In genomic region chr2:35889776-35890175, GRCm38 (mm10) we compare ENCODE assay signal across 21 mouse cellular contexts.
"Had no signal": no experiment of that assay in that cellular context is flagged by ENCODE, and none has a peak within 500 bp of the region (broad histone marks: within the 10 kb centered on the region; RNA-seq: fewer than 3 reads in every experiment).

No protein-coding gene starts in this region.

- H3K4me2 ChIP-seq: heart, embryonic 11.5 days; heart, embryonic 13.5 days; heart, embryonic 15.5 days; hindbrain, embryonic 13.5 days; hindbrain, embryonic 15.5 days; limb, embryonic 13.5 days; limb, embryonic 15.5 days; liver, embryonic 12.5 days had no signal

- H3K4me1 ChIP-seq: heart, embryonic 15.5 days; hindbrain, embryonic 13.5 days; hindbrain, embryonic 15.5 days; limb, embryonic 15.5 days; liver, embryonic 12.5 days had no signal

- H3K9ac ChIP-seq: heart, embryonic 13.5 days; heart, embryonic 15.5 days; hindbrain, embryonic 13.5 days; hindbrain, embryonic 15.5 days; limb, embryonic 13.5 days; limb, embryonic 15.5 days; liver, embryonic 12.5 days; liver, embryonic 14.5 days had no signal

- H3K27me3 ChIP-seq: heart, embryonic 13.5 days; heart, embryonic 15.5 days; hindbrain, embryonic 13.5 days; hindbrain, embryonic 15.5 days; limb, embryonic 13.5 days; limb, embryonic 15.5 days; liver, embryonic 12.5 days had no signal

- H3K36me3 ChIP-seq: heart, embryonic 13.5 days; heart, embryonic 15.5 days; hindbrain, embryonic 13.5 days; hindbrain, embryonic 15.5 days; limb, embryonic 13.5 days; limb, embryonic 15.5 days; liver, embryonic 12.5 days had no signal

- H3K27ac ChIP-seq: heart, adult 2 months; heart, embryonic 13.5 days; heart, embryonic 15.5 days; hindbrain, embryonic 13.5 days; hindbrain, embryonic 15.5 days; hindbrain, postnatal 0 days; limb, embryonic 13.5 days; limb, embryonic 15.5 days; liver, embryonic 12.5 days; liver, embryonic 14.5 days had no signal

- ATAC-seq: hindbrain, postnatal 0 days; liver, embryonic 12.5 days had no signal

- H3K9me3 ChIP-seq: heart, embryonic 13.5 days; heart, embryonic 15.5 days; hindbrain, embryonic 13.5 days; hindbrain, embryonic 15.5 days; limb, embryonic 13.5 days; limb, embryonic 15.5 days; liver, embryonic 12.5 days had no signal

- DNase-seq: gastrocnemius, postnatal 14 days; gastrocnemius, postnatal 36 days; heart, adult 11 months; heart, adult 2 months; heart, postnatal 14 days; heart, postnatal 36 days; kidney, adult 11 months; kidney, postnatal 10 days; kidney, postnatal 36 days; layer of hippocampus, adult 9-11 months; left cerebral cortex, postnatal 4 days had no signal

- H3K4me3 ChIP-seq: heart, adult 2 months; heart, embryonic 13.5 days; heart, embryonic 15.5 days; hindbrain, embryonic 13.5 days; hindbrain, embryonic 15.5 days; limb, embryonic 13.5 days; limb, embryonic 15.5 days; liver, embryonic 12.5 days had no signal
